Mouse (Mus musculus) midbrain, embryonic 15.5 days (tissue): Measurements from ENCODE around the gene Zbtb34. TPM values are rescaled to one million over a fixed set of nuclear protein-coding genes. Genes with fewer than 3 reads are reported as not detected.
A peak's percentile ranks its signal among the peaks of the same experiment; 100 is the strongest.

Experiments used
- ATAC-seq: fragments of 200-750 bp; cut with Nextera tagmentation; replicated peaks from 2 replicates; pipeline ENCODE4 v1.8.0; 2017; ENCODE audit warnings: moderate TSS enrichment
- H3K27ac ChIP-seq: fragments of 300-500 bp; sonication (generic); 2 replicates; pipeline ENCODE4 v1.5.1; 2015; ENCODE audit warnings: mild to moderate bottlenecking, inconsistent platforms
- H3K27me3 ChIP-seq: fragments of 300-500 bp; sonication (generic); replicated peaks from 2 replicates; pipeline ENCODE4 v1.6.1; 2015; ENCODE audit warnings: inconsistent platforms
- H3K36me3 ChIP-seq: fragments of 300-500 bp; sonication (generic); replicated peaks from 2 replicates; pipeline ENCODE4 v1.6.1; 2015; ENCODE audit warnings: inconsistent platforms
- H3K4me1 ChIP-seq: fragments of 300-500 bp; sonication (generic); 2 replicates; pipeline ENCODE4 v1.6.1; 2015; ENCODE audit warnings: inconsistent platforms
- H3K4me2 ChIP-seq: fragments of 300-500 bp; sonication (generic); 2 replicates; pipeline ENCODE4 v1.6.1; 2015; ENCODE audit warnings: inconsistent platforms, mild to moderate bottlenecking, moderate library complexity
- H3K4me3 ChIP-seq: fragments of 300-500 bp; sonication (generic); 2 replicates; pipeline ENCODE4 v1.5.1; 2015; ENCODE audit warnings: mild to moderate bottlenecking, inconsistent platforms
- H3K9ac ChIP-seq: fragments of 300-500 bp; sonication (generic); 2 replicates; pipeline ENCODE4 v1.6.1; 2015; ENCODE audit warnings: mild to moderate bottlenecking, inconsistent platforms
- H3K9me3 ChIP-seq: fragments of 300-500 bp; sonication (generic); 2 replicates; pipeline ENCODE4 v1.6.1; 2016; ENCODE audit warnings: inconsistent platforms
- WGBS: fragments of 180-500 bp; shearing (Covaris S2); methylation state at CpG from one replicate; pipeline ENCODE4 v1.1.7; 2015; ENCODE audit warnings: mixed read lengths; 5-methylcytosine and 5-hydroxymethylcytosine counted together
- polyA plus RNA-seq: library from polyadenylated mRNA; unstranded; fragments of >200 nt; fragmentation: Nextera tagmentation; extraction: Ambion mirVana; gene quantifications from 2 replicates; pipeline ENCODE4 v1.2.1, GENCODE M21; 2015

Gene Zbtb34
- polyA plus RNA-seq, 1 experiment from 2014 or later = 8.7 TPM

DNA sequence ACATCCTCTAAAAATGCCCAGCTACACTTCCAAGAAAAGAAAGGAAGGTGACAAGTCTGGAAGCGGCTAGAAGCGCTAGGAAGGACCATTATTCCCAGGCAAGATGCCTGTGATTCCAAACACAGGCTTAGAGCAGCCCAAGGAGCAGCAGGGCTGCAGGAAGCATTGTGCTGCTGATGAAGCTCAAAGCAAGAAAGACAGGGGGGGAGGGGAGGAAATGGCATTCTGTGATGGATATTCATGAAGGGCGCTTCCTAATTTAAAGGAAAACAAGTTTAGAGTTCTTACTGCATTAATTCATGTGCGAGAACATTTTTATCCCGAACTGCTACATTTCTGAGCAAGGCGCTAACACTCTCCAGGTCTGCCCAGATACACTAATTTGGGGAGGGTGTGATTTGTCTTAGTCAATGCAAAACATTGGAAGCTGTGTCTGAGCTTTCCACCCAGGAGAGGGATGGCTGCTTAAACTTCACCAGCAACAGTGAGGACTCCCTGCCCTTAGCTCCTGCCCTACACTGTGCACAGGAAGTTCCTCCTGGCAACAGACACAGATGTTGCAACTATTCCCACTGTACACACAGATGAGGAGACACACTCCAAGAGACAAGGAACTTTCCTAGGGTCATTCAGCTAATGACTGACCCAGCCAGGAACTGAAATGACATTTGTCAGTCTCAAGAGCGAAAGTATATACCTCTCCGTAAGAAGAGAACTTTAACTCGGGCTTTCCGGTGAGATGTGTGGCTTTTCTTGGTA is 4.3 kb downstream of the Zbtb34 start:
- no peak overlapping the region for H3K27ac ChIP-seq
- H3K9me3 ChIP-seq = no peaks in the 10 kb centered on the region
- no peak for ATAC-seq
- H3K4me1 ChIP-seq = peaks cover 28% of the 10 kb centered on the region
- no peak overlapping the region for H3K4me3 ChIP-seq
- WGBS = 63% methylated on average over 10 of the region's 10 CpGs
- no peak overlapping the region for H3K9ac ChIP-seq
- no peaks in the 10 kb centered on the region for H3K27me3 ChIP-seq
- H3K4me2 ChIP-seq = no peak overlapping the region
- H3K36me3 ChIP-seq = no peaks in the 10 kb centered on the region

DNA sequence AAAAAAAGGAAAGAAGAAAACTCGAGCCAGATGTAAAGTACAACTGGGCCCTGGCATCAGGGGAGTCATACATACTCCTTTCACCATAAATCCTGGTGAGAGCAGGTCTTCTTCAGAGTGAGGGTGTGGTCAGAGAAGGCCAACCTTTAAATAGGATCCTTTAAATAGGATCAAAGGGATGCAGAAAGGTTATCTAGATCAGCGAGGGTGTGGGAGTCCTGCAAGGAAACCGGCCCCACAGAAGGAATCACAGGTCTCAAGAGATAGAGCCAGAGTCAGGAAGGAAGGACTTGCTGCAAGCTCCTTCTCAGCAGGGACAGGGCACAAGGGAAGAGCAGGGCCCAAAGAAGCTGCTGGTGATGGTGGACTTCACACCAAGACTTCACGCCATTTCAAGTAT is 13.7 kb downstream of the Zbtb34 start:
- Histone ChIP-seq H3K27me3 (no peaks in the 10 kb centered on the region), H3K4me1 (no peaks in the 10 kb centered on the region), H3K27ac (no peak overlapping the region), H3K4me2 (no peak overlapping the region), H3K36me3 (no peaks in the 10 kb centered on the region), H3K9ac (no peak overlapping the region), H3K9me3 (no peaks in the 10 kb centered on the region), H3K4me3 (no peak overlapping the region)
- 84% methylated on average over 4 of the region's 4 CpGs for WGBS
- no peak for ATAC-seq

DNA sequence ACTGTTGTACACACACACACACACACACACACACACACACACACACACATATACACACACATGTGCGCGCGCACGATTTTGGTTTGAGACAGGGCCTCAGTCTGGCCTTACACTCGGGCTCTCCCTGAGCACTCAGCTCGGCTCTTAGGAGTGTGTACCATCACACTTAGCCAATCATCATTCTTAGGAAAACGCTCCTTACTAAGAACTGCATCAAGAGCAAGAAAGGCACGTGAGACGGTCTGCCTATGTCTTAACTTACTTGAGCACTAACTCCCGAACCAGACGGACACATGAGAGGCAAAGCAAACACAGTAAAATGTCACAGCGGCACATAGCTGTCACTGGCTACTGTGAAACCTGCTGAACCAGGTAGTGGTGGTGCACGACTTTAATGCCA is 17.1 kb downstream of the Zbtb34 start:
- Histone ChIP-seq H3K27me3 (no peaks in the 10 kb centered on the region), H3K27ac (no peak overlapping the region), H3K9ac (no peak overlapping the region), H3K4me2 (no peak overlapping the region), H3K9me3 (no peaks in the 10 kb centered on the region), H3K4me3 (no peak overlapping the region), H3K36me3 (peaks cover 7% of the 10 kb centered on the region), H3K4me1 (no peaks in the 10 kb centered on the region)
- WGBS = 92% methylated on average over 13 of the region's 13 CpGs
- ATAC-seq = no peak

DNA sequence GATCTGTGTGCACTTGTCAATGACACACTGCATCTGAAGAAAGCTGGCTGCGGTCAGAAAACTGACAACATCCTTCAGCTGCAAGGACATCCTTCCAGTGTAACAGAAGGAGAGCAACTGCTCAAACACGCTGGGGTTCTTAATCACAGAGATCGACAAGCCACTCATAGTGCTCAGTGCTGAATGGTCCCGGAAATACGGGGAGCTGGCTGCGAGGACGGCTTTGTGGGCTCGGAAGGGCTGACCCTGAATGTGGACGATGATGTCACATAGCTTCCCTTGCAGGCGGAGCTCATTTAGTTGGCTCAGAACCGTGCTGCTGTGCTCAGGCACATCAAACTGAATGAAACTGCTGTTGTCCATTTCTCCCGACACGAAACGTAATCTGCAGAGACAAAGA is 19.0 kb downstream of the Zbtb34 start:
- no peak overlapping the region for H3K9ac ChIP-seq
- H3K4me3 ChIP-seq = no peak overlapping the region
- peaks cover 7% of the 10 kb centered on the region for H3K36me3 ChIP-seq
- H3K4me1 ChIP-seq = no peaks in the 10 kb centered on the region
- WGBS = 83% methylated on average over 14 of the region's 14 CpGs
- H3K27ac ChIP-seq = no peak overlapping the region
- H3K27me3 ChIP-seq = no peaks in the 10 kb centered on the region
- H3K4me2 ChIP-seq = no peak overlapping the region
- H3K9me3 ChIP-seq = no peaks in the 10 kb centered on the region
- ATAC-seq = no peak

DNA sequence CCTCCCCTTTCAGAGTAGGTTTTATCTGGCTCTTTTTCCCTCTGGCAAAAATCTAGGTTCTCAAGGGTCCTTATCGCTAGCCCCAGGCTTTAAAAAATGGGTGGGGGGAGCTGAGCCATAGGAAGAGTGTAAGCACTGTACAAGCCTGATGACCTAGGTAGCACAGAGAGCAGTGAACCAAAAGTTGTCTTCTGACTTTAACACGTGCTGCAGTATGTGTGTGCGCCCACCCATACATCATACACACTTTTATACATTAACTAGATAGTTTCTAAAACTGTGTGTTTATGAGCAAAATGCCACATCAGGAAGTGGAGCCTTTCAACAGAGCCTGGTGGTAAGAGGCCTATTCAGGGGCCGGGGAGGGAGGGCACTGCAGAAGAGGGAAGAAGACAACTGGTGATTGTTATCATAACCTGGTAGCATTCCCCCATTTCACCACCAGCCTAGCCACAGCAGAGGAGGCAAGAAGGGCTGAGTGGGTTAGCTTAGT is 27.6 kb downstream of the Zbtb34 start:
- no peak overlapping the region for H3K9ac ChIP-seq
- H3K4me2 ChIP-seq = no peak overlapping the region
- no peak overlapping the region for H3K4me3 ChIP-seq
- H3K4me1 ChIP-seq = no peaks in the 10 kb centered on the region
- no peak overlapping the region for H3K27ac ChIP-seq
- H3K9me3 ChIP-seq = no peaks in the 10 kb centered on the region
- no peak for ATAC-seq
- H3K27me3 ChIP-seq = no peaks in the 10 kb centered on the region
- WGBS = 90% methylated on average over 4 of the region's 4 CpGs
- no peaks in the 10 kb centered on the region for H3K36me3 ChIP-seq

DNA sequence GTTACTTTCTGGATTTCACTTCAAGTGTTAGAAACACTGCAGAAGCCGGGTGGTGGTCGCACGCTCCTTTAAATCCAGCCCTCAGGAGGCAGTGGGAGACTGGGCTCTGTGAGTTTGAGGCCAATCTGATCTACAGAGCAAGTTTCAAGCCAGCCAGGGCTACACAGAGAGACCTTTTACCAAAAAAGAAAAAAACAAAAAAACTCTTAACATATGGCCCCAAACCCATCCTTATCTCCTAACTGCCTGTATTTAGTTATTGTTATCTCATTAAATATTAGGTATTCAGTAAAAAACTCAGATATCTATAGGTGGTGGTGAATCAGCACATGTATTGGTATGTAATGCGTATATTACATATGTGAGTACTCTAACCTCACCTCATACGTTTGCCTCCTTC is 28.5 kb downstream of the Zbtb34 start:
- 66% methylated on average over 5 of the region's 5 CpGs for WGBS
- no peak for ATAC-seq

DNA sequence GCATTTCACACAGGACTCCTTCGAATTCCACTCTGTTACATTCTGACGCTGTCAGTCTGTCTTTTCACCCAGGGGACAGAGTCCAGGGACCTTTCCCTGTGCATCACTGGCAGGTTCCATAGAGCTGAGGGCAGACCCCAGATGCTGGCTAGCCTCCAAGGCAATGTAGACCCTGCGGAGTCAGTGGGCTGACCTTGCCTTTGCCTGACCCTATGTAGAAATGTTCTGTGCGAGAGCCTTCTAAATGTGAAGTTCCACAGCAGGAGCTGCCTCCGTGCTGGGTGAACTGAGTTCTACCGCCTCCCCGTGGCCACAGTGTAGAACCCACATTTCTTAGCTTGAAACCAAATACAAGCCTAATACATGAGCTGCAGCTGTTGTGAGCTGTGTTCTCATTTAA is 28.9 kb downstream of the Zbtb34 start:
- 29% methylated on average over 7 of the region's 7 CpGs for WGBS

More for the DNA sequence above, 28.5 kb downstream of the Zbtb34 start:
- Histone ChIP-seq H3K9me3 (no peaks in the 10 kb centered on the region), H3K4me1 (no peaks in the 10 kb centered on the region), H3K36me3 (no peaks in the 10 kb centered on the region), H3K4me2 (no peak overlapping the region), H3K9ac (no peak overlapping the region), H3K4me3 (no peak overlapping the region), H3K27me3 (no peaks in the 10 kb centered on the region), H3K27ac (no peak overlapping the region)

DNA sequence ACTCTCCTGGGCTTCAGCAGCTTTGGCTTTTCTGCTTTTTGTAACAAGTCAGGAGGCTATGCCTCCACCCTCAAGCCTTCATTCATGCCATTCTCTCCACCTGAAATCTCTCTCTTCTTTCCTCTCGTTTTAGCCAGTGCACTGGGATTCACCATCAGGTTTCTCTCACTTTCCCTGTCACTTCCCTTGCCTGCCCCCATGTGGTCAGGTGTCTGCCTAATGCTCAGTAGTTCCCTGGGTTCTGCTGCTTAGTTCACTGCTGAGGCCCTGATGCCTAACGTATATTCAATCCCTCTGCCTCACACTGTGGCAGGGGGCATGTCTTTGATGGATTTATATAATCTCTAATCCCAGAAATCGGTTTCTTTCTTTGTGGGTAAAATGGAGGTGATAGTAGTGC is 29.9 kb downstream of the Zbtb34 start:
- H3K27me3 ChIP-seq = no peaks in the 10 kb centered on the region
- no peak overlapping the region for H3K4me3 ChIP-seq
- H3K9me3 ChIP-seq = no peaks in the 10 kb centered on the region
- 21% methylated on average over 3 of the region's 3 CpGs for WGBS
- H3K27ac ChIP-seq = no peak overlapping the region
- no peak overlapping the region for H3K9ac ChIP-seq
- H3K36me3 ChIP-seq = no peaks in the 10 kb centered on the region
- ATAC-seq = no peak
- no peaks in the 10 kb centered on the region for H3K4me1 ChIP-seq
- no peak overlapping the region for H3K4me2 ChIP-seq

More for the DNA sequence above, 28.9 kb downstream of the Zbtb34 start:
- H3K27me3 ChIP-seq = no peaks in the 10 kb centered on the region
- no peaks in the 10 kb centered on the region for H3K36me3 ChIP-seq
- H3K4me1 ChIP-seq = no peaks in the 10 kb centered on the region
- no peak overlapping the region for H3K27ac ChIP-seq
- H3K4me2 ChIP-seq = no peak overlapping the region
- ATAC-seq = no peak
- H3K9me3 ChIP-seq = no peaks in the 10 kb centered on the region
- no peak overlapping the region for H3K9ac ChIP-seq
- H3K4me3 ChIP-seq = no peak overlapping the region

DNA sequence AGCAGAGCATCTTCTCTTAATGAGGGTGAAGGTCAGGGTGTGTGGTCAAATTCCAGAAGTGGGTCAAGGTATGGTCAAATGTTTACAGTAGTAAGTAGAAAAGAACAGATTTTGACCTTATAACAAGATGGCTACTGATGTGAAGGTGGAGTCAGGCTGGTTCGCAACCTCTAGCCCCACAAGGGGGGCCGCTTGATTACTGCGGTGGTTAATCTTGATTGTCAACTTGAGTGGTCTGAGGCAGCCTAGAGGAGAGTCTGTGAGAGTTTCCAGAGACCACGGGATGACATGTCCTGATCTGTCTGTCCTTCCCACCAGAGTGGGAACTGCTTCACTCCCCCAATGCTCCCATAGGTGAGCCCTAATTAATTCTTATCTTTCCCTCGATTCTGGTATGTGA is 30.6 kb downstream of the Zbtb34 start:
- H3K4me3 ChIP-seq = no peak overlapping the region
- no peaks in the 10 kb centered on the region for H3K4me1 ChIP-seq
- no peaks in the 10 kb centered on the region for H3K9me3 ChIP-seq
- H3K9ac ChIP-seq = no peak overlapping the region
- WGBS = 87% methylated on average over 5 of the region's 5 CpGs
- H3K27ac ChIP-seq = no peak overlapping the region
- H3K36me3 ChIP-seq = no peaks in the 10 kb centered on the region
- ATAC-seq = no peak
- H3K27me3 ChIP-seq = no peaks in the 10 kb centered on the region
- H3K4me2 ChIP-seq = no peak overlapping the region

DNA sequence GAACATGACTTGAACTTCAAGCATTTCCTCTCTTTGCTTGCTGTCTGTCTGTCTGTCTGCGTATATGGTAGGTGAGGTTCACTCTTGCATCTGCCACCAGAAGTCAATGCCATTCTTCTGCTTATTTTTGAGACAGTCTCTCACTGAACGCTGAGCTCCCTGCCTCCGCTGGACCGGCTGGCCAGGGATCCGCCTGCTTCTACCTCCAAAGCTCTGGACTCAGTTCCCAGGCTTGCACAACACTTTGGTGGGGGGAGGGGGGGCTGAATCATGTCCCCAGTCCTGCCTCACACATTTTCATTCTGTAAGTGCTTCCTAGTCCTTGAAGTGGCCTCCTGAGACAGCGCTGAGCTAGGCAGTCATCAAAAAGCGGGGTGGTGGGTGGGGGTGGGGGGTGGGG is 32.0 kb downstream of the Zbtb34 start:
- no peak overlapping the region for H3K4me2 ChIP-seq
- H3K36me3 ChIP-seq = no peaks in the 10 kb centered on the region
- no peaks in the 10 kb centered on the region for H3K4me1 ChIP-seq
- H3K27ac ChIP-seq = no peak overlapping the region
- H3K9me3 ChIP-seq = no peaks in the 10 kb centered on the region
- no peak overlapping the region for H3K9ac ChIP-seq
- WGBS = 83% methylated on average over 7 of the region's 7 CpGs
- no peak for ATAC-seq
- H3K4me3 ChIP-seq = no peak overlapping the region
- H3K27me3 ChIP-seq = no peaks in the 10 kb centered on the region

DNA sequence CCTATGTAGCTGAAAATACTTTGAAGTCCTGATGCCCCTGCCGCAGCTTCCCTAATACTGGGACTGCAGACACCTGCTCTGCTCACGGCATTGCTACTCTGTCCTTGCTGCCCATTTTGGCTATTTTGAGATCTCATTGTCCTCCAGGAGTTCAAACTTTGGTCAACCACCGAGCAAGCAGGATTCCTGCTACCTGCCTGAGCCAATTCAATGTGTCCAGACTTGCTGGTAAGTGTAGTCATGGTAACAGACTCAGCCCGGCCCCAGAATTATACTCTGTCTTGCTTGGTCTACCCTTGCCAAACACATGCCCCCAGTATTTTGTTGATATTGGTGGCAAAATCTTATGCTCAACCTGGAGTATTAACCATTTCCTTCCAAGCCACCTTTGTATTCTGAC is 34.1 kb downstream of the Zbtb34 start:
- H3K4me2 ChIP-seq = no peak overlapping the region
- WGBS = 79% methylated on average over 4 of the region's 4 CpGs
- ATAC-seq = no peak

DNA sequence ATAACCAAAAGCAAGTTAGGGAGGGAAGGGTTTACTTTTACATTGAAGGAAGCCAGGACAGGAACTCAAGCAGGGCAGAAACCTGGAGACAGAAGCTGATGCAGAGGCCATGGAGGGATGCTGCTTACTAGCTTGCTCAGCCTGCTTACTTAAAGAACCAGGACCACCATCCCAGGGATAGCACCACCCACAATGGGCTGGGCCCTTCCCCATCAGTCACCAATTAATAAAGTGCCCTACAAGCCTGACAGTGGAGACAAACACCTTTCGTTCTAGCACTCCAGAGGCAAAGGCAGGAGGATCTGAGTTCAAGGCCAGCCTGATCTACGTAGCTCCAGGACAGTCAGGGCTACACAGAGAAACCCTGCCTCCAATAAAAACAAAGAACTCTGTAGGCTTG is 36.1 kb downstream of the Zbtb34 start:
- no peaks in the 10 kb centered on the region for H3K36me3 ChIP-seq
- no peak overlapping the region for H3K4me3 ChIP-seq
- no peaks in the 10 kb centered on the region for H3K4me1 ChIP-seq
- H3K27ac ChIP-seq = no peak overlapping the region
- no peak overlapping the region for H3K4me2 ChIP-seq
- no peak overlapping the region for H3K9ac ChIP-seq
- H3K9me3 ChIP-seq = no peaks in the 10 kb centered on the region
- WGBS = 90% methylated on average over 2 of the region's 2 CpGs
- no peak for ATAC-seq
- no peaks in the 10 kb centered on the region for H3K27me3 ChIP-seq

More for the DNA sequence above, 34.1 kb downstream of the Zbtb34 start:
- Histone ChIP-seq H3K4me3 (no peak overlapping the region), H3K27ac (no peak overlapping the region), H3K27me3 (no peaks in the 10 kb centered on the region), H3K9me3 (no peaks in the 10 kb centered on the region), H3K9ac (no peak overlapping the region), H3K36me3 (no peaks in the 10 kb centered on the region), H3K4me1 (no peaks in the 10 kb centered on the region)

DNA sequence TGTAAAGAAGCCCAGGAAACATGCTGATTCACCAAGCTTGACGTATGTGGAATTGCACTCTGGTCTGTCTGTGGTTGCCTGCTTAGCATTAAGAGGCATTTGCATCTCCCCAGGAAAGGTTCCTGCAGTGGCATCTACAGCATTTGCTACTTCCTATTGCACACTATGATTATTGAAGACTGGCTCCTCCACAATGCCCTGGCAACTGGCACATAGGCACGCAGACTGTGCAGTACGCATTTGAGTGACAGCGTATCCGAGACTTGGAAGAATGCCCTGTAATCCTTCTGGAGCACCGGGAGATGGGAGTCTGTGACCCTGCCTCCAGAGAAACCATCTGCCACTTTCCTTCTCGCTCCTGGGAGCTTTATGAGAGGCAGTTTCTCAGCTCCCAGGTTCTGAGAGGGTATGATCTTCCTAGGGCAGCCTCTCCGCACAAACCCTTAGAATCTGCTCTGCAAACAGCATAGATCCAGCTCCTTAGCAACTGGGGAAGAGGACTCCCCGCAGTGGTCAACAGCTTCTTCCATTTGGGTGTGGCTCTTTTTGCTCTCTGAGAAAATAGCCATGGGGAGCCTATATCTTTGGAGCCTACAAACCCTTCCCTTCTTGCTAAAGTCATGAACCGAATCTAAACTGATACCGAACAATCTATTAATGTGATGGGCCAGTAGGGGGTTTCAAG is 37.0 kb downstream of the Zbtb34 start:
- H3K9ac ChIP-seq = no peak overlapping the region
- H3K4me2 ChIP-seq = no peak overlapping the region
- no peaks in the 10 kb centered on the region for H3K4me1 ChIP-seq
- no peaks in the 10 kb centered on the region for H3K36me3 ChIP-seq
- 52% methylated on average over 11 of the region's 11 CpGs for WGBS
- H3K4me3 ChIP-seq = no peak overlapping the region
- H3K27ac ChIP-seq = peak overlapping the region; percentile 19; the same call in 1 of the 2 replicates
- H3K27me3 ChIP-seq = no peaks in the 10 kb centered on the region
- H3K9me3 ChIP-seq = no peaks in the 10 kb centered on the region
- peak; percentile 17; the same call in 1 of the 2 replicates for ATAC-seq
